Mouse (Mus musculus): ENCODE data around the gene Dhx9.

GRCm38 (mm10) chr1:153515368-153515767, 27.9 kb upstream of the Dhx9 start:
- TF ChIP-seq CTCF (IDR thresholded peaks at IDR 0.05; ENCODE audit: extremely low read depth, insufficient read depth, low read length) (no peak), POLR2A (IDR thresholded peaks at IDR 0.05; ENCODE audit: extremely low read depth, insufficient read depth, low read length) (no peak)

Data from cortical plate, adult 2 months (tissue).